Mouse (Mus musculus) testis, postnatal 14 days (tissue): ENCODE results near the gene Ralgps2.

ENCODE experiments used
- DNase-seq: peaks from one replicate; pipeline ENCODE4 v3.0.0; 2021; ENCODE audit warnings: low spot score

Gene Ralgps2

GRCm38 (mm10) chr1:156905660-156906059, 33.8 kb downstream of the Ralgps2 start:
- DNase-seq: no peak

DNA sequence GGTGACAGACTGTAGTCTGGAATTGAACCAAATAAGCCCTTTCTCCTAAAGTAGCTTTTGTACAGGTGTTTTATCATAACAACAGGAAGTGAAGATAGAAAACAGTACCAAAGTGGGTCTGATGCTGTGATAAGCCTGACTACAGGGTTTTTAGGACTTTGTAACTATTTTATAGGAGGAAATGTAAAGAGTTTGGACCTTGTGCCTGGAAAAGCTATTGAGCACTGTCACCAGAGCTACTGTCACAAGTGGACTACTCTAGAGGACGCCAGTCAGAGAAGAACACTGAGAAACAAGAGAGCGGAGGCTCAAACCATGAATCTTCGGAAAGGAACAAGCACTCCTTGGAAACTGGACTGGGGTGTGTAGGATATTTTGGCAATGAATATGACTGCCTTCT, 35.5 kb downstream of the Ralgps2 start:
- no peak for DNase-seq

DNA sequence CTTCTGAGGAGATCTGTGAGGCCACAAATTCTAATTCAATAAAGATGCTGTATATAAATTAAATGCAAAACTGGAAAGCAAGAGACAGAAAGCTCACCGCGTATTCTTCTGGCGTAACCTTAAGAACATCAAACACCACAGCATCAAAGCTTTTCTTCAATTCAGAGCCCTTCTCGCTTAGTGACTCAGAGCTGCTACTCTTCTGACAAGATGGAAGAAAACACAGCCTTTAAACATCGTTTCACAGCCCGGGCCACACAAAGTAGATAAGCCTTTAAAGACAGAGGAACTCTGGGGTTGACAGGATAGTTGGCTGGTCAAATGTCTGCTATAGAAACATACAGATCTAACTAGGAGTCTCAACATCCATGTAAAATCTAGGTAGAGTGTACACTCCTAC, 37.7 kb downstream of the Ralgps2 start:
- DNase-seq: no peak

GRCm38 (mm10) chr1:156891561-156891960, 47.9 kb downstream of the Ralgps2 start:
- no peak for DNase-seq

GRCm38 (mm10) chr1:156888830-156889229, 50.6 kb downstream of the Ralgps2 start:
- DNase-seq: no peak

DNA sequence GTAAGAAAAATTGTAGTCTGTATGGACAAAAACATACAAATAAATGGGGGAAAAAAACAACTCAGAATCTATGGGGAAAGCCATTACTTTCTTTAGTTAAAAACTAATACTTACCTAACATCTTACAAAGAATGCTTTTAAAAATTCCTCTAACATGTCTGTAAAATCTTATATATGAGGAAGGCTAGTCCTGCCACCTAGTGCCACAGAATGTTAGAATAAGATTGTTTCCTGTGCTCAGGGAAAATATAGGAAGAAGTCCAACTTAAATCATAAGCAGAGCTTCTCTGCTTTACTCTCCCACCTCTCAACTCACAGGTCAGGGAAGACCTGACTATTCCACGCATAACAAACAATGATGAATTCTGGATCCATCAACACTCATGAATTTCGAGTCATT, 53.5 kb downstream of the Ralgps2 start:
- DNase-seq: no peak

- DNase-seq: no peak
These were observed 54.6 kb downstream of the Ralgps2 start for GRCm38 (mm10) chr1:156884782-156885181.

DNA sequence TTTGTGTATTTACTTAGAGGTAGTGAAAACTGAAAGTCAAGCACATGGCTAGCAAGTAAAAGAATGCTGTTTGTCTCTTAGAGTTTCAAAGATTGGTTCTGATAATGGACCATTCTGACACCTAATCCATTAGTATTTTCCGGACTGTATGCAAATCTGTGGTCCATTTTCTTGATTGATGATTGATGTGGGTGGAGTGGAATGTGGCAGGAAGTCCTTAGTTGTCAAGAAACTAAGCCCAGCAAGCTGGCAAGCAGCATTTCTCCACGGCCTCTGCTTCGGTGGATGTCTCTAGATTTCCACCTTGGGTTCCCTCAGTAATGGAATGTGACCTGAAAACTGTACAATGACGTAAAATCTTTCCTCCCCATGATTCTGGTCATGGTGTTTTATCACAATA, 68.8 kb downstream of the Ralgps2 start:
- no peak for DNase-seq

DNA sequence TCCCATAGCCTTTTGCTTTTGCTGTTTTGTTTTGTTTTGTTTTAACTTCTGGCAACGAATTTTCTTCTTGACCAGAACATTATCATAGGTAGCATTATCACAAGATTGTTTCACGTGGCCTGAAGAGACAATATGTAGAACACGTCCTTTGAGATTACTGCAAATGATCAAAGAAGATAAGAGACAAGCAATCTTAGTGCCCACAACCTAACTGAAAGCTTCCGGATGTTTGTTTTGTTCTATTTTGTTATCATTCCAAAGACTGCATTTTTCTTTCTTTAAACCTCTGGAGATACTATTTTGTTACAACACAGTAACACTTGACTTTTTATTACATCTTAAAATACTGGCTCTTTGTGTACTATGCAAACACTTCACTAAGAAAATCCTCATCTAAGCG, 69.4 kb downstream of the Ralgps2 start:
- no peak for DNase-seq

DNA sequence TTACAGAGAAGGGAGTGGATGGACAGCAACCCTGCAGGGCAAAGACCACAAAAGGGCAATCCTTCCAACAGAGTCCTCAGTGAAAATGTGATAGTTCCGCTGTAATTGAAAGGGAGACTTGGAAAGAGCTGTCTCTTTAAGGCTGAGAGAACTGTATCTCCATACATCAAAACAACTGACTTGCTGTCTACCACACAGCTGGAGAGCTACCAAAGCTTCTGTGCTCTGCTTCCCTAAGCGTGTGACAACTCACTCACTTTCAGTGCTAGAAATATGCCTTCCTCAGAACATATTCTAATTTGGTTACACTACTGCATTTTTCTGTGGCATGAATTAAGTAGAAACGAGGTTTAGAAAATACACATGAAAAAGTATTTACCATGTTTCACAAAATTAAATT, 75.2 kb downstream of the Ralgps2 start:
- DNase-seq: no peak

DNA sequence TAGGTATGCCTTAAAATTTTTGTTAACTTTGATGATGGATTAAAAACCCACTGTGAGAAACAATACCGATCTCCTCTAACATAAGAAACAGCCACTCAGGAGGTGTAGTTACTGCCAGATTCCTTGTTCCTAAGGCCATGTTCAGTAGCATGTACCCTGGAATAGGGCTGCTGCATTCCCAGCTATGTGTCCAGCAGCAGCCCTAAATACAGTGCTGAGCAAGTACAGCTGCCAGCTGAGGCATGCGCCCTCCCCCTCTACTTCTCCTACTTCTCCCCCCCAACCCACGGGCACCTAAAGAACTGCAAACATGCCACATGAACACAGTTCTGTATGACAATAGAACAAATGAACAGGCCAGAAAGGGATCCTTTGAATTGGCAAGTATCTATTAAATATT, 75.7 kb downstream of the Ralgps2 start:
- DNase-seq: no peak

- DNase-seq: no peak
These were observed 77.9 kb downstream of the Ralgps2 start for GRCm38 (mm10) chr1:156861475-156862043.

DNA sequence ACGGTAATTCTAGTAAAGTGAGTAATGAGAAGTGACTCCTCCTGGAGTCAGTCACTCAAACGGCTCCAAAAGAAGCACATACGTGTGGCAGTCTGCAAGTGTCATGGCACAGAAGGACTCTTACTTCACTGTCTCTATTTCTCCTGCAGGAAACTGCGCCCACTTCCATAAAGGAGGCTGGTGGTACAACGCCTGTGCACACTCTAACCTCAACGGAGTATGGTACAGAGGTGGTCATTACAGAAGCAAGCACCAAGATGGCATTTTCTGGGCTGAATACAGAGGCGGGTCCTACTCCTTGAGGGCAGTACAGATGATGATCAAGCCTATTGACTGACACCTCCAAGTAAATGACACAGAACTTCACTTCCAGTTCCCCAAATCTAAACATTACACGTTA, 79.2 kb downstream of the Ralgps2 start:
- DNase-seq: no peak

GRCm38 (mm10) chr1:156859711-156860250, 79.6 kb downstream of the Ralgps2 start:
- no peak for DNase-seq

- DNase-seq: no peak
These were observed 80.3 kb downstream of the Ralgps2 start for GRCm38 (mm10) chr1:156859156-156859555.

DNA sequence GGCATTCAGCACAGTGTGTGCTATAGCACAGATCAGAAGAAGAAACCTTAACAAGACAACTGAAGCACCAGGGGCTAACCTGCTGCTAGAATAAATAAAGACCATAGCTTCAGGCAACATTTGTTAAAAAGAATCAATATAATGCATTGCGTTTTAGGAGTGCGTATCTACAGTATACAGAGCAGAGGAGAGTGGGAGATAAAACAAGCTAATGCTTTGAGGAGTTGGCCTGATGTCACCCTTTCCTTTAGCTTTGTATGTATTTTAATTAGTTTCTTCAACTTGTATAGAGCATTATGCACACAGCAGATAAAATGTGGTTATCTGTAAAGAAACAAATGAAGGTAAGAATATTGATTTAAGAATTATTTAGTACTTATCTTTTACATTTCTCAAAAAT, 82.8 kb downstream of the Ralgps2 start:
- DNase-seq: no peak

DNA sequence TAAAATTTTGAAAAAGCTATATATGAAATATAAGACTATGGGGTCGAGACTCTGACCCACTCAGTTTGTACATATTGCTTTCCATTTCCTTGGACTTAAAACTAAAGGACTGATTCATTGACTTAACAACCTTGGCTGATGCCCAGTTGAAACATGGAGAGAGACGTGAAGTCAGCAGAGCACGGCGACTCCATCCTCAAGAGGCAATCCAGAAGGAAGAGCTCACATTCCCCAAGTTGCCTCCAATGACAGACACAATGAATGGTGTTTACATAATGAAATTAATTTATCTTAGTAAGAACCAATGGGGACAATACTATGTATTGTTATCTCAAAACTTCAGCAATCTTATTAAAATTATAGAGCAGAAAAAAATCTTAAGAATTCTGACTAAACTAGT, 84.9 kb downstream of the Ralgps2 start:
- no peak for DNase-seq

GRCm38 (mm10) chr1:156852872-156853271, 86.6 kb downstream of the Ralgps2 start:
- no peak for DNase-seq

- DNase-seq: no peak
These were observed 87.0 kb downstream of the Ralgps2 start for GRCm38 (mm10) chr1:156852409-156852808.

DNA sequence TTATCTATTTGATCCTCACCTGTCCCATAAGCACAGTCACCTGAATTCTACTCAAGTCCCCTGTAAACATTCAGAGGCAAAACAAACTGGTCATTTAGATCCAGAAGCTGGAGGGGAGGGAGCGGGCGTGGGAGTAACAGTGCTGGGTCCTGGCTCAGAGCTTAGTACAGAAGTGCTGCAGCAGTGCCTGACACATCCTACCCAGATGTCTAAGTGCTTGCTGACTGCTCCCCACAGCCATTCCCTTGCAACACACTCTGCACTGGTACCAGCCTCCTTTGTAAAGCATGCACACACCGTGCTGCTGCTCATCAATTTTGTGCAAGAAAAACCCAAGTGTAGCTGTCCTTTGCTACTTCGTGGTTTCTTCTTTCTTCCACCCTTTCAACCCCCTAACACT, 92.3 kb downstream of the Ralgps2 start:
- DNase-seq: no peak

DNA sequence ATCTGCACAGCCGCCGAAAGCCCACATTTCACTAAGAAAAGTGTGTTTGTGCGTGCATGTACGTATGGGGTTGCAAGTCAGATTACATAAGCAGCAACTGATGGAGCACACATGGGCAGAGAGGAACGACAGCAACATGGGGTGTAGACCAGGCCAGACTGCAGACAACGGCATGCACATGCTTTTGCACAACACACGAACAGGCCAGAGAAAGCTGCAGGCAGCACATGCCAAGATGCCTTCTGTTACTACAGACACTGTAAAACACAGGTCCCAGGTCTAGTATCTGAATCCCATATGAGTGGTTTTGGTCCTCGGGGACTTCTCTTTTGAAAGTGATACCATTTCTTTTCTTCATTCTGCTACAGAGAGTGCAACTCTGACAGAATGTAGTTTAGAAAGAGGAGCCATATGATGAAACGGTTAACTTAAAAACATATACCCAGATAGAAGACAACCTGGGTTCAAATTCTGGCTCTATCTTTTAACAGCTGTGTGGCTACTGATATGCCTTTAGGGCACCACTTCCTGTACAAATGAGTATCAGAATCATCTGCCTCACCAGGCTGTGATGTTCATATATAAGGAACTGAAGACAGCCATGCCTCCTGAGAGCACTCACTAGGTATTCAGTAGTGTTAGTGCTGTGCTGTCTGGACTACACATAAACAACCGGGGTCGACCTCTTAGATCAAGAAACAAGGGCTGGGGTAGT, 97.6 kb downstream of the Ralgps2 start:
- DNase-seq: no peak

- peak; percentile 30 for DNase-seq
These were observed 100.7 kb downstream of the Ralgps2 start for GRCm38 (mm10) chr1:156838695-156839094.

DNA sequence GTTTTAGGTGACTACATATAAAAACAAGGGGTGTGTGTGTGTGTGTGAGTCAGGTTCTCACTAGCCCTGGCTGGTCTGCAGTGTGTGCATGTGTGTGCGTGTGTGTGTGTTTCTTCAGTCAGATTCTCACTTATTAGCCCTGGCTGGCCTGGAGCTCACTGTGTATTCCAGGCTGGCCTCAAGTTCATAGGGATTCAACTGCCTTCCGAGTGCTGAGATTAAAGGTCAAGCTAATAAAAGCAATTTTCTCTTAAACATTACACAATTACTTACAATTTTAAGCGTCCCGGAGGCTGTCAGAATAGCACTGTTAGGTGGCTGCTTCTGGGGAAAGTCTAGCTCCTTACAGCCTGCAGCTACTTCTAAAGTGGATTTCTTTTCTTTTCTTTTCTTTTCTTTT, 101.2 kb downstream of the Ralgps2 start, which contains the start of gene Angptl1:
TSS of gene Angptl1 (plus strand) at position 386 of the 400 bp plus-strand sequence.
- no peak for DNase-seq

DNA sequence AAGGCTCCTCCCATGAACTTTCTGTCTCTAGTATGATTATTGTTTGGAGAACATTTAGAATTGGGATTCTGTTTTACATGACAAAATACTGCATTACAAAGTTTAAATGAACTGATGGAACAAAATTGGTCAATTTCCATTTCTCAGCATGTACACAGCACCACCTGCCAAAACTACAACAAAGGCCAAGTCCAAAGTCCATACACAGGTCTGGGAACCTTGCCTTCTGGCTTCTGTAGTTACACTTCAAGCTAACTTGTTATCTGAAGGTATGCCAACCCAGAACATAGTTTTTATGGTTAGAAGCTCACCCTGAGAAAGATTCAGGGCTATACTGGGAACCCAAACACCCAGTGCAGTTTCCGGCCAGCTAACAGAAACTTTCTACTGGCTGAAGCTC, 120.2 kb downstream of the Ralgps2 start:
- DNase-seq: no peak
